Mouse (Mus musculus): ENCODE data around the gene Scube3.

Scube3 gene

DNA sequence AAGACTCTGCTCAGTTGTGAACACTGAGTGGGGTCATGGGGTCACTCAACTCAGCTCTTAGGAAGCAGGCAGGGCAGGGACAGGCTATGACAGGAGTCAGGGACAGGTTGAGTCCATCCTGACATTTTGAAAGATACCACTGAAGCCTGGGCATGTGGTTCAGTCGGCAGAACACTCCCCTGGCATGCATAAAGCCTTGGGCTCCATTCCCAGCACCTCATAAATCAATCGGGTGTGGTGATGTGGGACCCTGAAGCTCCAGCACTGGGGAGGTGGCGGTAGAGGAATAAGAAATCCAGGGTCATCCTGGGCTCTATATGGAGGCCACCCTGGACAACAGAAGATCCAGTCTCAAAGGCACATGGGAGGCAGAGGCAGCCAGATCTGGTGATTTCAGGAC is 6.4 kb upstream of the Scube3 start:
- no peak for DNase-seq

DNA sequence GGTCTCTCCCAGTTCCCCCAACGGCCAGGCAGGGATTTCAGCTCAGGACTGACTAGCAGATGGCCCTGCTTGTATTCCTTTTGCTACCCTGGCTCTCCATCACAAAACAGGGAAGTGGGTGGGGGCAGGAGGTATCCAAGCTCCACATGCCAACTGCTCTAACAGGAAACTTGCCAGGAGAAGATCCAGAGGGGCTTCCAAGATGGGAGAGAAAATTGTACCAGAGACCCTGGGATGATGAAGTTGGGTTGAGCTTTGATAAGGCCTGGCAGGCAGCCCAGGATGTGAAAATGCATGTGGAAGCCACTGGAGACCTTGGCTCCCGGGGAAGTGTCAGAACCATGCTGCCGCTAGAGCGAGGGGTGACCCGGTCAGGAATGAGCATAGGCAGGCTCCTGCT is 5.7 kb upstream of the Scube3 start:
- DNase-seq, result no peak

DNA sequence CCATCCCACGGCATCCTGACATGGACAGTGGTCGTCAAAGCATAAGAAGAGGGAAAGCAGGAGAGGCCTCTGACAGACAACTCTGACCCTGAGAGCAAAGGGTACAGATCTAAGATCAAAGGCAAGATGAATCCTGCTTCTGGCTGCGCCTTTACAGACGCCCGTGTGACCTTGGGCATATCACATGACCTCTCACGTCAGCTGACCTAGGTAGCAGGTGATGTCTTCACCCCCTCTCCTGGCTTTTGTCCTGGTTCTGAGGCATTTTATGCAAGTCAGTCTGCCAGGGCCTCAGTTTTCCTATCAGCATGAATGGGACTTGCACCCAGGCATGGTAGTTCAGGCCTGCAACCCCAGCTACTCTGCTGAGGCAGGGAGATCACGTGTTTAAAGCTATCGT is 3.9 kb upstream of the Scube3 start:
- no peak for DNase-seq

DNA sequence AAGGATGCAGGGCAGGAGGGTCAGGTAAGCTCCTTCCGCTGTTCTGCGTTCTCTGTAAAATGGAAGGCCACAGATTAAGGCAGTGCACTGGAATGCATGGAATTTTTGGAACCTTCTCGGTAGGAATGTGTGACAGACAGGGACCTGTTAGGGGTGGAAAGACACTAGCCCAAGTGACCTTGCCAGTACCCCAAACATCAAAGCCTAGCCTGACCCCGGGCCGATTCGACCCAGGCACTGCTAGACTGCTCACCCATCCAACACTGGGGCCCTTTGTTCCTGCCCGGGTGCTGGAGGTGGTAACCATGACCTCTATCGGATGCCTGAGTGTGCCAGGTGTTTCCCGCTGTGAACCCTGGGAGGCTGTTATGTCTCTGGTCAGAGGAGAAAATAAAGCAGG is 3.3 kb upstream of the Scube3 start:
- no peak for DNase-seq

DNA sequence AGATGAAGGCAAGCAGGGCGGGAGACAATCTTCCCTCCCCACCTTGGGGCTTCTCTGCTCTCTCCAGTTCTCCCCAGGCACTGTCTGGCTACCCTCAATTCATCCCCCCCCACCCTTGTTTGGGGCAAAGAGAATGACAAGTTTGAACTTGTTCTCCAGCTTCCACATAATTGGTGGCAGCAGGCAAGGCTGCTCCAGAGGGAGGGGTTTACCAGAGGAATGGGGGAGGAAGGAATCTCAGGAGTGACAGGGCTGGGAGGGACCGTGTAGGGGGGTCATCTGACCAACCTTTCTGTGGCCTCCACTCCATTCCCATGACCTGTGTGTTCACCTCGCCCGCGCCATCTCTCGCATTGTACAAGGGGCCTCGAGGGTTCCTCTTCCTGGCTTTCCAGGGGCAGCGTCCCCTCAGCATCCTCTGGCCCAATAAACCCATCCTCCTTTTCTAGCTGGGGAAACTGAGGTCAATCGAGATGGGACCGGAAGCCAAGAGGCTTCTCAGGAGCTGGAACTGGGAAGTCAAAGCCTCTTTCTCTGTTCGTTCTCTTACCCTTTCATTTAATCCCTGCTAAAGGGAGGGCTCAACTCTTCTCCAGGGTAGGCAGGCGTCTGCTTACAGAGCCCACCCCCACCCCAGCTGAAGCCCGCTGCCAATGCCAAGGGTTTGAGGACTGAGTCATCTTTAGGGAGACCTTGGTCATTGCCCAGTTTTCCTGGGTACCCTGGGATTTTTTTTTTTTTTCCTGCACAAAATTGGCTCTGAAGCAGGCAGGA is 1.3 kb upstream of the Scube3 start:
- no peak for DNase-seq

DNA sequence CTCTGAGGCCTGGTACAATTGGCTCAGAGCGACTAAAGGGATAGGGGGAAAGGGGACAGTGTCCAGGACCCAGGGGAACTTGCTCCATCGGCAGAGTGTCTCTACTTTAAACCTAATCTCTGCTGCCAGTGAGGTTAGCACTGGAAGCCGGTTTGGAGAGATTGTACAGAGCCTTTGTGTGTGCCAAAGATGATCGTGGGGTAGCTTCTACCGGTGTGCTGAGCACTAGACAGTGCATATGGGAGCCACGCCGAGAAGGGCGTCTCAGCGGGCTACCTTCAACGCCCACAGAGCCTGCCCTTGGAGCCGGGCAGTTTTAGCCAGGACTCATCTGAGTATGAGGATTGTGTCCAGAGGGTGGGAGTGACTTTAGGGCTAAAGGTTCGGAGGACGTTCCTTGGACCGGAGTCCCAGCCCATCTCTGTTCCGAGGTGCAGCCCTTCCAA is 713 bp upstream of the Scube3 start:
- no peak for DNase-seq

DNA sequence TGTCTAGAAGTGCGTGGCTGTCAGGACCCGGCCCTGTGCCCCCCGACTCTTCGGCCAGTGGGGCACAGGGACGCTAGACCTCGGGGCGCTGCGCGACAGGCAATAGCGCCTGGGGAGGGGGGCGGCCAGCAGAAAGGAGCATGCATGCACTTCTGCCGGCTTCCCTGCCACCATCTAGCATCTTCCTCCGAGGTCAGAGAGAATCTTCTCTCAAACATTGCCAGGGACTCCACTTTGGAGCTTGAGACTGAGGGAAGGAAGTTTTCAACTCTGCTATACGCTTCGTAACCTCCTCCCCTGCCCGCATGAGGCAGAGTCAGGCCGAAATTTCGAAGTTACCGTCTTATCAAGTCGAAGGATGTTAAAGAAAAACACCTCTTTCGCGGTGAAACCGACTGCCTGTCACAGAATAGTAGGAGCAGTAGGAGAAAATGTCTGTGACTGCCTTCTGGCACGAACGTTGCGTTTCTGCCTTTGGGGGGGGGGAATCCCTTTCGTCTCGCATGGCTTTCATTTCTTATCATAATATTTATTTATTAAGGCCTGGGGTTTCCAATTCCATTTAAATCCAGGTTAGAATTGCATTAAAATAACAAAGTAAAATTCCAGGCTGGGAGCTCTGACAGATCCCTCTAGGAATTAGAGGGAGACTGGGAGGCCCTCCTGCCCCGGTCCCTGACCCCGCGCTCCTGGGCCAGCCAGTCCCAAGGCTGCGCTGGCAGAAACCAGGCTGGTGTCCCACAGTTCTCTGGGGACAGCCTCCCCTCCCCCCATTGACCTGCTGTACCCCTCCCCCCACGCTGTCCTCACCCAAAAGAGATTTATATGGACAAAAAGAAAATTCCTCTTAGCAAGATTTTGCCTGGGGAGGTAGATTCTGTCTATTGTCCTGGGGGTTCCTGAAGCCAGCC is 1.0 kb downstream of the Scube3 start:
- no peak for DNase-seq

DNA sequence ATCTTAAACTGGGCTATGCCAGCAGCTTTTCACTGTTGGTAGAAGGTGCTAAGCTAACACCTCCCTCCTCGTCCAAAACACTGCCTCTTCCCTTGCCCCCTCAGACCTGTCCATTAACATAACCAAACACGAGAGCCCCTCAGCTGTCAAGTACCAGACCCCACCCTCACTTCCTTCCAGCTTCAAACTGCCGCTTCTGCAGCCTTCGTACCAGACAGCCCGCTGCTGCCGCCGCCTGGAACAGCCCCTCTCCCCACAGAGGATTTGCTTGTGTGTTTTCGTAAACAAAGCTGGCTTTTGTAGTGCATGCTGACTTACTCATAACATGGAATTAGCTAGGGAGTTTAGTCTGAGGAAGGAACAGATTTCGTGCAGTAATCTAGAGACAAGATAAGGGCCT is 1.8 kb downstream of the Scube3 start:
- peak; percentile 61 for DNase-seq

DNA sequence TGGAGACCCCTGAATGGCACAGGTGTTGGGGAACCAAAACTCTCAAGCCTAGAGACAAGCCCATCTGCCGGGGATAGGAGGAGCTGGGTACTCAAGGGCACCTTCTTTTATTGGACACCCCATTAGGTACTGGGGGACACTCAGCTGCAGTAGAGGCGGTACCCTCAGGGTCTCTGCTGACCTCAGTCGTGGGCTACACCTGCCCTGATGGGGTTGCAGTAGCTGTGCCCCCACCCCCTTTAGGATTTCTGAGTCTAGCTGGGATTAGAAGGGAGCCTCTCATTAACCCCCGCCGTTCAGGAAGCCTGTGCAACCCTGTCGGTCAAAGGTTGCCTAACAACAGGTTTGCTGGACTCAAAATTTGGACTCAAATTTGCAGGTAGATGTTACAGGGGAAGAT is 2.3 kb downstream of the Scube3 start:
- no peak for DNase-seq

DNA sequence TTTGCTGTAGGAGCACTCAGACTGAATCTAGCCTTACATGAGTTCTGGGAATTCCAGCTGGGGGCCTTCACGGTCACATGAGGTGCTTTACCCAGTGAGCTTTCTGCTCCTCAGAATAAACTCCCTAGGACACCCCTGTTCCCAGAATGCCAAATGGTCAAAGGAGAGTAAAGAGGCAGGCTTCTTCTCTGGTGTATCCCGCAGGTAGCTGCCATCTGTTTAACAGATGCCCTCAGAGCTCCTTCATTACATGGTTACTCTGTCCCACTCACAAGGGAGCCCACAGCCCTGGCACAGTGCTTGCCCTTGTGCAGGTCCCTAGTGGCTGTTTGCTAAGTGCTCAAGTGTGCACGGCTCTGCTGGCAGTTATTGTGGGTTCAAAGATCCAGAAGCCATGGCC is 6.3 kb downstream of the Scube3 start:
- no peak for DNase-seq

DNA sequence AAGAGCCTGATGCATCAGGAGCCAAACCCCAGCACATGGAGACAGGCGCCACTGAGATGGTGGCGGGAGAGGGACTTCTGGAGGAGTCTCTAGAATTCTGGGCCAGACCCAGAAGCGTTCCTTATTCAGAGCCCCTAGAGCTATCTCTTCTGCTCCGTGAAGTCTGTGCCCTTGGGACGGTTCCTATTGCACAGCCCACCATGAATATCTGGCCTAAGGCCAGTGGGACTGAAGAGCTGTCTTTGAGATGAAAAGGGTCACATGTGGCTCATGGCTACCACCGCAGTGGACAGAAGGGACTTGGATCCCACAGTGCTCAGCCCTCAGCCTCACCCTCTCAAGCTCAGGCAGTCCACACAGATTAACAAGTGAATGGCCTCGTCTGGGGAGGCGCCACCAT is 7.8 kb downstream of the Scube3 start:
- DNase-seq, result no peak

DNA sequence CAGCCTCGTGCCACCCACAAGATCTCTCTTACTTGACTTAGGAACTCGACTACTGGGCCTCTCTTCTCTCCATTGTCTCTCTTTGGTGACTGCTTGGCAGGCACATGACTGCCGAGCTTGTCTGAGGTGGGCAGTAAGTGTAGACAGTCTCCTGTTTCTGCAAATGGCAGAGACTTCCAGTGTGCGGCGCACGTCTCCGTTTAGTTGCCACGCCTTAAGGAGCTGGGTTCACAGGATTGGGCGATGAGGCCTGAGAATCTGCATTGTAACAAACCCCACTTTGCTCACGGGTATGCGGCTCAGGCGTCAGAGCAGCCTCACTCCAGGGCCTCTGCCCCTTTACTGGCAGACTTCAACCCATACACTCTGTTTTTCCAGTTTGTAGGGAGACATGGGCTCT is 8.5 kb downstream of the Scube3 start:
- no peak for DNase-seq

DNA sequence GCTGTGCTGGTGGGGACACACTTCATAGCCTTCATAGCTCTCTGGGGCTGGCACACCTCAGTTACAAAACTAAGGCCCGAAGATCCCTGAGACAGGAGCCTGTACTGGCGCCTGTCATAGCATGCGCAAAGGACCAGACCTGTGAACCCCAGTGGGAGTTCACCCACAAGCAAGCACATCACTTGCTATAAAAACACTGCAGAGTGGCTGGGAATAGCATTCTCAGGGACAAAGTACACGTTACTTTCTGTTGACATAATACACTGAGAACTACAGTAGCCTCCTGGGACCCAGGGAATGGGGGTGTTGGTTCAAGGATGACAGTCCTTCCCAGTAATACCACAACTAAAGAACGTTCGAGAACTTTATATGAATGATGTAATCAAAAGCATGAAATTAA is 11.2 kb downstream of the Scube3 start:
- DNase-seq, result no peak

DNA sequence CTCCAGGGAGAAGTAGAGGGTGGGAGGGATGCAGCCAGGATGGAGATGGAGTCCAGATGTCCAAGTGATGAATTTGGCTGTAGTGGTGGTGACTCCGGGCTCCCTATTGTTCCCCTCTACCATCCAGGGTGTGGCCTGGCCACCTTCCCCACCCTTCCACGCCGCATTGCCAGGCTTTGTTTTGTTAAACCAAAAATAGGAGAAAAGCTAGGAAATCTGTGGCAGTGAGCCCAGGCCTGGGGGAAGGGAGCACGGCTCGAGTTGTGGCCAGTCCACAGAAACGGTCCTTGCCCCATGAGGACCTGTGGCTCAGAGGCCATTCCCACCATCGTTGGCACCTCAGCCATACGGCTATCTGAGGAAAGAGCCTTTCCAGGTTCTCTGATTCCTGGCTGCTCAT is 13.0 kb downstream of the Scube3 start:
- DNase-seq, result no peak

DNA sequence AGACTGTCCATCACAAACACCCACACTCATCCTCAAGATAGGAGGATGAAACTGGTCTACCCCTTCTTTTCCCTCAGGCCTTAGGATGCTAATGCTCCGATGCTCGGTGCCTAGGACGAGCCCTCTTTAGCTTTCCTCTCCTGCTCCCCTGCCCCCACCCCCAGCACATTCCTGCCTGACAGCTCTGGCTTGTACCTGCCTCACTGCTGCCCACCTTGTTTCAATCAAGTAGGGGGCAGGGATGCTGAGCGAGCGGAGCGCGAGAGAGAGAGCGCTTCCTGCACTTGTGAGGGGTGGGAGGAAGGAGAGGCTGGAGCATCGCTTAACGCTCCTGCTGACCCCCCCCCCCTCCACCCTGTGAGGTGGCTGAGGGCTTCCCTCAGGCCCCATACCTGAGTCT is 18.4 kb downstream of the Scube3 start:
- no peak for DNase-seq

DNA sequence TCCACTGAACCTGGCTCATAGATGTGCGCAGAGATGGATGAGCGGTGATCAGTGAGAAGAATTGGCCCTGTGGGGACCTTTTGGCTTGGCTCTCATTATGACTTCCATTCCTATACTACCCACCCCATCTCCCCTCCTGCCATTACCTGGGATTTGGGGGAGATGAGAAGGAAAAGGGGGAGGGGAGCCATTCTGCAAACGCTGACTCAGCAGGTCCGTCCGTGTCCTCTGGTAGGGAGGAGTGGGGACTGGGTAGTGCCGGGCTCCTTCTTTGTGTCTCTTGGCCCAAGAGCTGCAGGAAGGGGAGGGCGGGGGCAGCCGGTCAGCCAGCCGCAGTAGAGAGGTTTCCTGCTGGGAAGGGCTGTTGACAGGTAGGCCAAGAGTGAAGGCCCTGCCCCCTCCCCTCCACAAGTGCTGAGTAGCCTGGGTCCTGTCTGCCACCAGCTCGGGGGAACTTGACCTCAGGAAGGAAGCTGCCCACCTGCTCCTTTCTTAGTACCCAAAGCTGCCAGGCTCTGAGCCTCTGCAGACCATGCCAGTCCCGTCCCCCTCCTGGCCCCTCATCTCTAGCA is 19.5 kb downstream of the Scube3 start:
- DNase-seq, result no peak

DNA sequence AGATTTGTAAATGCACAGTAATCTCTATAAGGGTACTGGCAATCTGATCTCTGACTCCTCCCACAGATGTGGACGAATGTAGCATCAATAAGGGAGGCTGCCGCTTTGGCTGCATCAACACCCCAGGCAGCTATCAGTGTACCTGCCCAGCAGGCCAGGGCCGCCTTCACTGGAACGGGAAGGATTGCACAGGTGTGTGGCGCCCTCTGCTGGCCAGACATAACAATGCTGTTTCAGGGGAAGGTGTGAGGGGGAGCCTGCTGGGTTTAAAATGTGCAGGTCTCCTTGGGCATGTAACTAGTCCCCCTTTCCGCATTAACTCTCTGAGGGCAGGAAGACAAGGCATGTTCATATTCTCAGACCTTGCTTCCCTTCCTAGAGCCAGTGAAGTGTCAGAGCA is 21.7 kb downstream of the Scube3 start:
- DNase-seq, result peak; percentile 93

DNA sequence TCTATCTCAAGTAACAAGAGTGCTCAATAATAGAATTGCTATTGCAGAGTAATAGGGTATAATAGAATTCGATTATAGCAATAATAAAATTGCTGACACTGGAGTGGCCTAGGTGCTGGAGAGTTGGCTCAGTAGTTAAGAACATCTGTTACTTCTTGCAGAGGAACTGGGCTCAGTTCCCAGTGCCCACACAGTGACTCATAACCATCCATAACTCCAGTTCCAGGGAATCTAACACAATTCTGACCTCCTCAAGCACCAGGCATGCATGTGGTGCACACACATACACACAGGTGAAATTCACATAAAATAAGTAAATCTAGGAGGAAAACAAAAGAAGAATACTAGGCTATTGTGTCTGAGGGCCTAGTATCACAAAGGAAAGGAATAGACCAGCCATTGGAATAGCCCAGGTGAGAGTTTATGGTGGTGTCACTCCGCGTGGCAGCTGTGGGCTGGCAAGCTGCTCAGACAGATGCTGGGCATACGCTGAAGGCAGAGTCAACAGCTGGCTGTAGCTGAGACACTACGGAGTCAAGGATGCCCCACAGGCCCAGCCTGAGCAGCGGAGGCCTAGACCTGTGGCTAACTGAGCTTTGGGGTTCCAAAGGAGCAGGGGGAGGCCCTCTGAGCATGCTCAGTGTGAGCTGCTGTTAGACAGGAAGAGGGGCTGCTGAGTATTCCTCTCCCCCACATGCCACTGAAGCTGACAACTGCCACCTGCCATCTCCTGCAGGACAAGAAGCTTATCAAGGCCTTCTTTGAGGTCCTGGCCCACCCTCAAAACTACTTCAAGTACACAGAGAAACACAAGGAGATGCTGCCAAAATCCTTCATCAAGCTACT is 28.7 kb downstream of the Scube3 start:
- peak; percentile 68 for DNase-seq

DNA sequence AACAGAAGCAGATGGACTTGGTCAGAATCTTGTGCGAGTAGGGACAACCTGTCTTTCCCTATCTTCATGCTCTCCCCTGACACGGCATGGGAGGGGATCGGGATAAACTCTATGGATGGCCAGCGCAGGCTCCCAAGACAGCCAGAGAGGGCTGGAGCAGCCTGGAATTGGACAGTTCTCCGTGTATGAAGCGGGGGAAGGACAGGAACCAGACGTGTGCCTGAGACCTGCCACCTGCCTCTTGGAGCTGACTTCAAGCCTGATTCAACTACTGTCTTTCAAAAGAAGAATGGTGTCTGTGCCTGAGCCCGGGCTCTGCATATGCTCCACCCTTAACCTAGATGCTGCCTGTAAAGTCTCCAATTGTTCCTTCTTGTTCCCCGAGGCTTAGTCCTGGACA is 30.7 kb downstream of the Scube3 start:
- DNase-seq, result no peak

DNA sequence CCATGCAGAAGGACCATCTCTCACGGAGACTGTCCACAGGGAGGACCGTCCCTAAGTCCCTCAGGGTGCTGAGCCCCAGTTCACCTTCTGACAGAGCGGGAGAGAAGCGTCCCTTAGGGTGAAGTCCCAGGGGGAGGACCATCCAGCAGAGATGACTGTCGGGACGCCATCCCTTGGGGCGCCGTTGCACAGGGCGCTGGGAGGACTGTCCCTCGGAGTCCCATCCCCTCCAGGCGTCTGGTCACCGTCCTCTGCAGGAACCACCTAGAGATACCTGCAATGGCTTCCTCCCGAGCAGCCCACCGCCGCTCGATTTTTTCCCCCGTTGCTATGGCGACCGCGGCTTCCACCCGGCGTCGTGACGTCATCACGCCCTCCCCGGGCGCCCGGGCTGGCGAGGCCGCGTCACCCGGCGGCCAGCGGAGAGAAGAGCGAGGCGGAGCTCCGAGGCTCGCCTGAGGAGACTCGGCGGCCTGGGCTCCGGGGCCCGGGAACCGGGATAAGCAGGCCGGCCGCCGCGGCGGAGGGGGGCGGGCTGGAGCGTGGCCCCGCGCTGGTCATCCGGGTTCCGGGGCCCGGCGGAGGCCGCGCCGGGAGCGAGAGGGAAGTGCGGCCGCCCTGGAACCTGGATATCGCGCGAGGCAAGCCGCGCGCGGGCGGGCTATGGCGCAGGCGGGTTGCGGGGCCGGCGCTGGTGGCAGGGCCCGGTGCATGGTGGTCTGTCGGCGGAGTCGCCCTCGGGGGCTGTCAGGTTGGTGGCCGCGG is 35.0 kb downstream of the Scube3 start, which contains the start of gene Zfp523:
TSS of gene Zfp523 (plus strand) at position 355 of the 765 bp plus-strand sequence.
- DNase-seq, result peak; percentile 98

DNA sequence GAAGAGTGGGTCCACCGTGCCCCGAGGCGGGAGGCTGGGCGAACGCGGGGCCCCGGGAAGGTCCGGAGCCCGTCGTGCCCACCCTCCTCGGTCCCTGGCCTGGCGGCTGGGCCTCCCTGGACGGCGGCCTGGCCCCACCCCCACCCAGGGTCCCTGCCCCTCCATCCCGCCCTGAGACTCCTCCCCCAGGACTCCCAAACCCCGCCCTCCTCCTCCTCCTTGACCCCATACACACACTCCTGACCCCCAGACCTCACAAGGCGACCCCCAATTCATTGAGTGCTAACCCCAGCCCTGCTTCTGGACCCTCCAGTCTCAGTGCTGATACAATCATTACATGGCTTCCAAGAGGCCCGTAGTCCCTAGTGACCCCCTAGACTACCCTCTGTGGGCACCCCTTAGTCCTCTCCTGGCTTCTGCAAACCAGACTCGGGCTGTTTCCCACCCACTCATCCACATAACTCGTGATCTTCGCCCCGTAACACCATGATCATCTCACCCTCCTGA is 35.7 kb downstream of the Scube3 start:
- DNase-seq, result no peak

DNA sequence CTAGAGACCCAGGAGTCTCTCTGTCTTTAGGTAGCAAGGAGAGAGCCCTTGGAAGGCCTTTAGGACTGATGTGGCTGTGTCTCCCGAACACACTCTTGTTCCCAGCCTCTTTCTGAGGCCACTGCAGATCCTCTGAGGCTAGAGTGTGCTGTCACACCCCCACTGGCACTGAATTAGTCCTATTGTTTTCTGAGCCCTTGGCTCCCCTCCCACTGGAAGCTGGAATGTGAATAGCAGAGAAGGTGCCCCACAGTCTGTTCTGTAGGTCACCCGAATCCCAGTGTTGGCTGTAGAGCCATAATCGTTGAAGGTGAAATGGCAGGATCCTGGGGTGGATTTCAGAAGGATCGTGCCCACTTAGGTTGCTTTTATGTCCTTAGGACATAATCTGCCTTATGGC is 38.4 kb downstream of the Scube3 start:
- no peak for DNase-seq
